Mouse (Mus musculus) B cell, adult 62 days (primary cell): ENCODE data around the gene Ccr2. TPM values are rescaled to one million over a fixed set of nuclear protein-coding genes. Genes with fewer than 3 reads are reported as not detected.

Experiments used
- total RNA-seq: library from RNA; stranded (reverse); gene quantifications from 4 replicates; pipeline ENCODE4 v1.2.4, GENCODE M21; 2023

Ccr2 gene
- total RNA-seq = 0.33 to 0.72 TPM (median 0.39 TPM) in 4 replicates

DNA sequence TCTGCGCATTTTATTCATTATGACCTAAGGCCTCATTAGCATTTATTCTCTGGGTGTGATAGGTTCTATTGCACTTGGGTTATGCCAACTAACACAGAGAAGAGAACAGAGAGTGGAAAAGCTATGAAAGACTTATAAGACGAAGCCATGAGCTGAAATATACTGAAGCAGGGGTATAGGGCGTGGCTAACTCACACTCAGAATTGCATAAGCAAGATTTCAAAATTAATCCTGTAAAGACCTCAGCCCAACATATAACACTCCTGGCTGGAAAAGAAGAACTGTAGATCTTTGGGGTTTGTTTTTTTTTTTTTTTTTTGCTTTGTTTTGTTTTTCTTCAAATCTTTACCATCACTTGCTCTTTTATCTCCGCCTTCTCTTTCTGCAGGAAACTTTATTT lies at the start of gene Ccr2:
Ccr2 (plus strand) TSS at position 228 of the 400 bp plus-strand sequence.

DNA sequence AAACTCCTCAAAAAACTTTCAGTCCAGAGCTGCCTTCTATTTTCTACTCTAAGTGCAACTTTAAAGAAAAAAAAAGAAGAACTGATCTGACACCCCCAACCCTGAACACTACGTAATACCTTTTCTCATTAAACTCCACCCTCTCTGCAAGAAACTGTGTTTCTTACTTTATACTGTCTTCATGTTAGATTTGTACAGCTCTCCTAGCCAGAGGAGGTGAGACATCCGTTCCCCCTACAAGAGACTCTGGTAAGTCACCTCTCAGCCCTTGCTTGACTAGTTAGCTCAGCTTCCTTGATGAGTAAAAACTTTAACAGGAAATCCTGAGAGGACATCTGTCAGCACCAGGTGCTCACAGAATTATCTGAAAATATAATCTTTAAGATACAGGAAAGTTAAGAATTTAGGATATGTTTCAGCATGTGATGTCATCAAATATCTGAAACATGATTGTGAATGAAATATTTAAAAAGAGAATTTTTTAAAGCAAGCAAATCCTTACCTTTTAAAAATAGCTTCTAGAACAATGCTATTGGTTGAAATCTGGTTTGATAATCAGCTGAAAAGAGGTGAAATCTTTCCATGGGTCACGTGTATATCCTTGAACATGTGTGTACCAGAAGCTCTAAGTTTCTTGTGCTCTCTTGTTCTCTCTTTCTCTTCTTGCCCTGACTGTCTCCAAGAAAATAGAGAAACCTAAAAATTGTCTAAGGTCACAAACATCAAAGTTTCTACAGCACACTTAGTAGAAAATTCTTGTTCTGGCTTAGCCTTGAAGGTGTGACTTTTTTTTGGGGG lies 19.8 kb downstream of the Ccr2 start, which contains the start of gene Ccr5:
Ccr5 (plus strand) TSS at position 157 of the 798 bp plus-strand sequence.

Other genes starting within 250 kb of the Ccr2 start
- gene Xcr1, start 239.9 kb upstream of the Ccr2 start, total RNA-seq = 0.12 to 0.18 TPM (median 0.13 TPM) in 3 of 4 replicates, not detected in the other
- 1.1 to 1.9 TPM (median 1.6 TPM) in 4 replicates for gene Ccr1, start 133.3 kb upstream of the Ccr2 start, total RNA-seq
- gene Ccr1l1, start 123.5 kb upstream of the Ccr2 start, total RNA-seq = 0.51 TPM in 1 of 4 replicates, not detected in the others
- gene Ccr3, start 80.0 kb upstream of the Ccr2 start, total RNA-seq = 0.69 to 1.3 TPM (median 0.93 TPM) in 4 replicates
- 10.3 to 11.7 TPM (median 10.7 TPM) in 4 replicates for gene Ccr5, start 19.6 kb downstream of the Ccr2 start, total RNA-seq
- gene 2010315B03Rik, start 210.7 kb downstream of the Ccr2 start, total RNA-seq = 22.1 to 29.5 TPM (median 25.9 TPM) in 4 replicates